13 mouse cellular contexts compared by ENCODE assay signal in genomic region chr1:165734840-165735239, GRCm38 (mm10).
"Had no signal": no experiment of that assay in that cellular context is flagged by ENCODE, and none has a peak within 500 bp of the region (broad histone marks: within the 10 kb centered on the region; RNA-seq: fewer than 3 reads in every experiment).

No protein-coding gene starts in this region.

- DNase-seq: lung, adult 18-20 months; lung, embryonic 14.5 days; lung, postnatal 10 days; lung, postnatal 4 days; midbrain, embryonic 14.5 days; retina, postnatal 1 day; right cerebral cortex, adult 18-20 months; right cerebral cortex, postnatal 25 days; right cerebral cortex, postnatal 4 days; spleen, adult 18-20 months; thymus, adult 18-20 months; thymus, postnatal 14 days; thymus, postnatal 36 days had no signal
